Mouse (Mus musculus) left cerebral cortex, adult 11 months (tissue): ENCODE measurements around the gene Plppr5.
A peak's percentile ranks its signal among the peaks of the same experiment; 100 is the strongest.

ENCODE experiments used
- DNase-seq: peaks from one replicate; pipeline ENCODE4 v3.0.0; 2022; ENCODE audit warnings: low spot score

Gene Plppr5

GRCm38 (mm10) chr3:117708788-117709187 is 134.2 kb downstream of the Plppr5 start:
- DNase-seq: no peak

DNA sequence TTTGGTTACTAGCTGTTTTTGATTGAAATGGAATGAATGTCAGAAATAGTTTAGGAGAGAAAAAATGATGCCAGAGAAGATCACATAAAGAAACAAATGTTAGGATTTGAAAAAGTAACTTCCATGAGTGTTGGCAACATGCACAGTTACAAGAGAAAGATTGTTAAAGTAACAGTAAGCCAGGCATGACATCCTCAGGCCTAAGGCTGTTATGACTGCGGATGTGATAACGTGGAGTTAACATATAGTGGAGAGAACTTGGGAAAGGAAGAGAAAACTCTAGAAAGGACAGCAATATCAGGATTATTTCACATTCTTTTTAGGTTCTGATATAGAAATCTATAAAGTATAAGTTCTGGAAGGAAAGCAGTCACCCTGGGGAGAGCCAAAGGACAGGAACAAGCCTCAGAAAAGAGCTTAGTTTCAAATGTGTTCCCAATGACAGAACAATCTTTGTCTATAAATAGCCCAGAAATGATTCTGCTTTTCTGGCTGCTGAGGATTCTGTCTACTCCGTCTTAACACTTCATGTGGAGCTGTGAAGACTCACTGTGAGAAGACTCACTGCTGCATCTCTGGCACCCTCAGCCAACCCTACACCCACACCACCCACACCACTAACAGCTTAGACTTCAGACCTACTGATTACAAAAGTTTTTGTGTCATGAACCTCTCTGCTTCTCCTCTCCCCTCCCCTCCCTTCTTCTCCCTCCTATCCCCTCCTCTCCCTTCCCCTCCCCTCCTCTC is 142.1 kb downstream of the Plppr5 start:
- peak; percentile 56 for DNase-seq

DNA sequence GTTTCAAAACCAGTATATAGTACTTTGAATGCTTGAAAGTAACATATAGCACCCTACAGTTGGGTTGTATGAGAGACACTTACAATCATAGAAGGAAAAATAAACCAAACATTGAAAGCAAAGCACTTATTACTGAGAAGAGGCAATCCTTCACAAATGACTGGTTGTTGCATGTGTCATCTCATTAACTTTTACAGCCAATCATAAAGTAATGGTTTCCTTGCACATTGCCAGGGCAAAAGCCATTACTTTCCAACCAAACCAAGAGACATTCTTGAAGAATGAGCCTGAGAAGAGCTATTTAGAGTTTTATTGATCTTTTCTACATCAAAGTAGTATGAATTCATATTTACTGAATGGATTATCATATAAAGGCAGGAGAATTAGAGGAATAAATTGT is 148.8 kb downstream of the Plppr5 start:
- DNase-seq: no peak

DNA sequence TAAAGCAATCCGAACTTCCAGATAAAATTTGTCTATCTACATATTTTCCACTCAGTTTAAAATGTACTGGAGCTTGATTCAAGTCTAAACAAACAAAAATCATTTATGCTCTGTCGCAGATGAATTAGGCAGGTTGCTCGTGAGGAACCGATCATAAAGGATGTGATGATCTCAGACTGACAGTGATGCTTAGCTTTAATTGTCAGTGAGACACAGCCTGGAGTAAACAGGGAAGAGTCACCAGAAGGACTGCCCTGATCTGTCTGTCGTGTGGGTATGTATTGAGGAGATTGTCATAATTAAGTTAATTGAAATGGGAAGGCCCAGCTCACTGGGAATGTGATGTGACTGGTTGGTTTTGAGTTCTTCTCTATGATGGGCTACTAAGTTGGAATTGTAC is 149.9 kb downstream of the Plppr5 start:
- no peak for DNase-seq

- DNase-seq: no peak
Measured at GRCm38 (mm10) chr3:117725501-117725900, 150.9 kb downstream of the Plppr5 start.

DNA sequence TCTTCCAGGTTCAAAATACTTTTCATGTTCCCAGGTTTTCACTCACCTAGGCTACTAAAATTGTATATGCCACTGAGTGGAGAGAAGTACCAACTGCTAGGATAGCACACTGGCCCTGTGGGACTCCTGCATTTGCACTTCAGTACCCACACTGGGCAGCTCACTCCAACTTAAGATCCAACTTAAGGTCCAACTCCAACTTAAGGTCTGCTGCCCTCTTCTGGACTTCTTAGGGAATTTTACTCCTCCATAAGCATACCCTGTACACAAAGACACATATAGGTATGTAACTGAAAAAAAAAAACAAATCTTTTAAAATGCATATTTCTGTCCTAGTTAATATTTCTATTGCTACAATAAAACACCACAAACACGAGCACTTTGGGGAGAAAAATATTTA is 153.5 kb downstream of the Plppr5 start:
- no peak for DNase-seq

DNA sequence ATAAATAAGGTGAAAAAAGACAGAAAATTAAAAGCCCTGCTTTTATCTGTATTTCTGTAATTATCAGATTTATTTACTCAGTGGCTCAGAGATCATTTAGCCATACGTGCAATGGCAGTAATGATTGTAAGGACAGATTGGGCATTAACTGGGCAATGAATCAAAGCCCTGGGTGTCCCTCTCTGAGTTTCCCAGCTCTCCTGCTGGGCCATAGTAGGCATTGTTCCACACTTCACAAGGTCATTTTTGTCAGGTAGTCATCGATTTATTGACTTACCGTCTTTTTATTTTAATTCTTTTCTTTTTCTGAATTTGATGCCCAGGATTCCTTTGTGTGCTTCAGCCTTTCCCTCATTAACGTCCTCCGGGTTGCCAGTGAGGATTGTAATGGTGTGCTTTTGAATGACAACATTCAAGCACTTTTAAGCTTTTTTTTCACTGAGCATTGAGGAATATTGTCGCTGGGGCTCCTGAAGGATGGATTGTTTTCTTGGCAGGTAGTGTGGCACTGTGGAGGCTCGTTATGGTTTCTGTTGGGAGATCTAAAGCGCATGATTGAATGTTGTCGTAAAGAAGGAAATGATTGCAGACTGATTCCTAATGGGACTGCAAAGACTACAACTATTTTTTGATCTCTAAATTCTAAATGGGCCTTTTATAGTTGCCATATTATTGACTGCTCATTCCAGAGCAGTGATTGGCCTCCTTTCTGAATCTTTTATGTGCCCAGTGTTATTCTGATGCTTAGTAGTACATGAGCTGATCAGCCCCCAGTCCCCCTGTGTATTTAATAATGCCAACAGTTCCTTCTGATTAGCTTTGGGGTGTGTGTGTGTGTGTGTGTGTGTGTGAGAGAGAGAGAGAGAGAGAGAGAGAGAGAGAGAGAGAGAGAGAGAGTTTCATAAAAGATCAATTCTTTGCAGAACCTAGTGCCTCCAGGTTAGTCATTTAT is 154.8 kb downstream of the Plppr5 start:
- DNase-seq: no peak

- DNase-seq: no peak
Measured at GRCm38 (mm10) chr3:117731545-117731944, 156.9 kb downstream of the Plppr5 start.

DNA sequence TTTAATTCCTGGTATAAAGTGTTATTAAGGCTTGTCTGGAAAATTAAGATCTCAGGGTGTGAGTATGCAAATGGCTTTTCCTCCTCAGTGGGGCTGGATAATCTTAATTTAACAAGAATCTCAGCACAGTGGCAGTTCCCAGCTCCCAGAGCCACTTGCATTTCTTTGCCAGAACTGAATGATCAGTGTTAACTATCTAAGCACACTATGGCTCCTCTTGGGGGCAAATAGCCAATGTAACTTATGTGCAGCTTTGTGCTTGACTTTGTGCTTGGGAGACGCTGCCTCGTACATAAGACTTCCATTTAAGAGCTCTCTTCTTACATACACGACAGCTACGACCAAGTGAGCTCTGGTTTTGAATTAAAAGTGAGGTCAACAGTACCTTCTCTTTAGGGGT is 158.0 kb downstream of the Plppr5 start:
- DNase-seq: no peak
